Mouse (Mus musculus): Measurements from ENCODE around the gene Gm6526.
"Not testable (repeated sequence)": the region's sequence is repeated elsewhere in the genome, so short reads cannot be mapped to it uniquely, and the experiment has no call there.

The Gm6526 gene

DNA sequence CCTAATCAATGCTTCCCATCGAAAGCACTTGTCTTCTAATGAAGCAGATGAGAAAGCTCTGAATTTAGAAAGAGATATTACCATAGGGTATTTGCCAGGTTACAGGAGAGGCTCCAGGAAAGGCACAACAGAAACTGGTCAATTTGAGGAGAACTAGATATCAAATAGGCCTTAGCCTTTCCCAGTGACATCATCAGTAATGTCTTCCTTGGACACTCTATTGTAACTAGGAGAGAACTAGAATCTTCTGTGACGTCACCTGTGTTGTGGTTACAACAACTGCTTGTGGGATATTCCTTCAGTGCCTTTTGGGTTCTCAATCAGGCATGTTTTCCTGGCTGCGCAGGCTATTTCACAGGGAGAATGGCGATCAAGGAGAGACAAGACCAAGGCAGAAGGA is at the start of gene Gm6526:
TSS of gene Gm6526 (plus strand) at position 301 of the 400 bp plus-strand sequence.
- DNase-seq (ENCODE audit: low spot score in 2 of 2), result not testable (repeated sequence)

DNA sequence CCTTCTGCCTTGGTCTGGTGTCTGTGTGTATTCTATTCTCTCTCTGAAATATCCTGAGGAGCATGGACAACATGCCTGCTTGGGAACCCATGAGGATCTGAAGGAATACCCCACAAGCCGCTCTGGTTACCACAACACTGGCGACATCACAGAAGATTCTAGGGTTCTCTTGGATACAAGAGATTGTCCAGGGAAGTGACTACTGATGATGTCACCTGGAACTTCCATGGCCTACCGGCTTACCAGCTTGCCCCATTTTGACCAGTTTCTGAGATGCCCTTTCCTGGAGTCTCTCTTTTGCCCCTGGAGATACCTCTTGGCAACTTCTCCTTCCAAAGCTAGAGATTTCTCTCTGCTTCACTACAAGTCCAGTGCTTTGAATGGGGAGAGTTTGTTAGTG is 20.3 kb upstream of the Gm6526 start, which contains the start of gene Gm16506:
TSS of gene Gm16506 (minus strand) at position 101 of the 400 bp plus-strand sequence.
- DNase-seq (ENCODE audit: low spot score in 2 of 2), result not testable (repeated sequence)

- DNase-seq (ENCODE audit: low spot score in 2 of 2), result not testable (repeated sequence)
Observed at GRCm38 (mm10) chr14:43784645-43785044, 37.0 kb downstream of the Gm6526 start, which contains the start of gene Gm8180. TSS of gene Gm8180 (minus strand) at chr14:43784745.

DNA sequence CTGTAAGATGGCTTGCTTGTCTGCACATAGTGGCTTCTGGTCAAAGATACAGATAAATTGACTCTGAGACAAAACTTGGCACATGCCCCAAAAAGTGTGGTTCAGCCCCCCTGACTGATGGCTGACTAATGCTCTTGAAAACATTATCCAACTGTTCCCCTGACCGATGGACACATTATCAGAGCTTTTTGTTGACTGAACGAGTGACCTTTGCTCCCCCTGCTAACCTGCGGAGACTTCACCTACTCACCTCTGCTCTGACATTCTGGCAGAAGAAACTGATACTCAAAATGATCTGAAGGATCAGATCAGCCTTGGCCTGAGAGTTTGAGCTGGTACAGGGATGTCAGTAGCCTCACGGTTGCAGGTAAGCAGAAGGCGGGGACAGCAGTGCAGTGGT is 46.1 kb downstream of the Gm6526 start:
- not testable (repeated sequence) for DNase-seq (ENCODE audit: low spot score in 2 of 2)

- no peak for DNase-seq (ENCODE audit: low spot score in 2 of 2)
Observed at GRCm38 (mm10) chr14:43796069-43796904, 48.6 kb downstream of the Gm6526 start.

GRCm38 (mm10) chr14:43796905-43797470 is 49.3 kb downstream of the Gm6526 start:
- DNase-seq (ENCODE audit: low spot score in 2 of 2), result not testable (repeated sequence)

- DNase-seq (ENCODE audit: low spot score in 2 of 2), result not testable (repeated sequence)
Observed at GRCm38 (mm10) chr14:43804435-43804834, 56.8 kb downstream of the Gm6526 start.

Data from frontal cortex, postnatal 10 days (tissue).